Mouse (Mus musculus) E14TG2a.4 (cell line): ENCODE data around the gene Tle6.

Experiments used
- H3K27me3 ChIP-seq: 2 replicates; pipeline ENCODE4 v1.6.1; 2014; ENCODE audit warnings: low read length, control low read depth; ENCODE audit not compliant: insufficient read depth
- H3K36me3 ChIP-seq: 2 replicates; pipeline ENCODE4 v1.6.1; 2014; ENCODE audit warnings: low read length, control low read depth; ENCODE audit not compliant: insufficient read depth
- H3K4me1 ChIP-seq: replicated peaks from 2 replicates; pipeline ENCODE4 v1.6.1; 2014; ENCODE audit warnings: low read depth, low read length, control low read depth
- H3K4me3 ChIP-seq: replicated peaks from 2 replicates; pipeline ENCODE4 v1.5.1; 2014; ENCODE audit warnings: mild to moderate bottlenecking, low read length
- H3K9me3 ChIP-seq: 2 replicates; pipeline ENCODE4 v1.6.1; 2014; ENCODE audit warnings: low read length, control low read depth
- CTCF ChIP-seq: conservative IDR thresholded peaks from 2 replicates; pipeline ENCODE4 v1.5.1; 2014; ENCODE audit warnings: low read length
- NANOG ChIP-seq: IDR thresholded peaks from 2 replicates; pipeline ENCODE4 v1.6.1; 2014; ENCODE audit warnings: borderline replicate concordance, low read length, mixed read lengths
- POU5F1 ChIP-seq: IDR thresholded peaks from 2 replicates; pipeline ENCODE4 v1.6.1; 2014; ENCODE audit warnings: low read length, borderline replicate concordance

The Tle6 gene

GRCm38 (mm10) chr10:81550257-81550656 lies 50.6 kb downstream of the Tle6 start:
- Histone ChIP-seq H3K9me3 (peaks cover 3% of the 10 kb centered on the region; the same call in 1 of the 2 replicates), H3K4me3 (no peak overlapping the region), H3K27me3 (no peaks in the 10 kb centered on the region; the same call in none of the 2 replicates), H3K4me1 (peaks cover 61% of the 10 kb centered on the region), H3K36me3 (no peaks in the 10 kb centered on the region)
- peak; percentile 91 for TF ChIP-seq CTCF
- TF ChIP-seq POU5F1 = no peak

- Histone ChIP-seq H3K4me1 (peaks cover 55% of the 10 kb centered on the region), H3K4me3 (no peak overlapping the region), H3K27me3 (peaks cover 8% of the 10 kb centered on the region), H3K36me3 (no peaks in the 10 kb centered on the region), H3K9me3 (peaks cover 3% of the 10 kb centered on the region; the same call in 1 of the 2 replicates)
- TF ChIP-seq NANOG (no peak), CTCF (no peak), POU5F1 (no peak)
Measured at GRCm38 (mm10) chr10:81548944-81549343, 51.9 kb downstream of the Tle6 start.

GRCm38 (mm10) chr10:81546788-81547571 lies 53.9 kb downstream of the Tle6 start:
- peaks cover 61% of the 10 kb centered on the region for H3K4me1 ChIP-seq
- no peaks in the 10 kb centered on the region for H3K9me3 ChIP-seq
- H3K4me3 ChIP-seq = no peak overlapping the region
- H3K36me3 ChIP-seq = peaks cover 5% of the 10 kb centered on the region; the same call in 1 of the 2 replicates
- H3K27me3 ChIP-seq = peaks cover 13% of the 10 kb centered on the region
- no peak for TF ChIP-seq POU5F1
- TF ChIP-seq NANOG = no peak
- no peak for TF ChIP-seq CTCF

- no peaks in the 10 kb centered on the region for H3K9me3 ChIP-seq
- no peak for TF ChIP-seq CTCF
- no peak for TF ChIP-seq NANOG
- no peak for TF ChIP-seq POU5F1
- peaks cover 7% of the 10 kb centered on the region for H3K36me3 ChIP-seq
Measured at GRCm38 (mm10) chr10:81546332-81546731, 54.5 kb downstream of the Tle6 start.

GRCm38 (mm10) chr10:81545161-81545747 lies 55.6 kb downstream of the Tle6 start, which contains the start of gene Gna11:
Gene Gna11 (minus strand): TSS chr10:81545190.
- Histone ChIP-seq H3K36me3 (peaks cover 15% of the 10 kb centered on the region), H3K4me1 (peaks cover 68% of the 10 kb centered on the region), H3K4me3 (peak within 1 kb of the TSS; percentile 91), H3K27me3 (peaks cover 13% of the 10 kb centered on the region), H3K9me3 (no peaks in the 10 kb centered on the region)
- TF ChIP-seq CTCF (no peak), NANOG (no peak), POU5F1 (no peak)

More at GRCm38 (mm10) chr10:81546332-81546731, 54.5 kb downstream of the Tle6 start:
- H3K4me3 ChIP-seq = no peak overlapping the region
- peaks cover 61% of the 10 kb centered on the region for H3K4me1 ChIP-seq
- peaks cover 13% of the 10 kb centered on the region for H3K27me3 ChIP-seq

GRCm38 (mm10) chr10:81544296-81545160 lies 56.3 kb downstream of the Tle6 start:
- no peaks in the 10 kb centered on the region for H3K9me3 ChIP-seq
- peak overlapping the region; percentile 91 for H3K4me3 ChIP-seq
- H3K36me3 ChIP-seq = peaks cover 22% of the 10 kb centered on the region
- peaks cover 13% of the 10 kb centered on the region for H3K27me3 ChIP-seq
- H3K4me1 ChIP-seq = peaks cover 69% of the 10 kb centered on the region
- TF ChIP-seq POU5F1 (no peak), NANOG (no peak), CTCF (no peak)

GRCm38 (mm10) chr10:81543633-81544032 lies 57.2 kb downstream of the Tle6 start:
- peaks cover 31% of the 10 kb centered on the region for H3K36me3 ChIP-seq
- H3K4me1 ChIP-seq = peaks cover 66% of the 10 kb centered on the region
- TF ChIP-seq CTCF = no peak
- no peak for TF ChIP-seq NANOG
- no peak for TF ChIP-seq POU5F1
- no peaks in the 10 kb centered on the region for H3K9me3 ChIP-seq
- H3K27me3 ChIP-seq = peaks cover 13% of the 10 kb centered on the region
- H3K4me3 ChIP-seq = peak overlapping the region; percentile 91
